Mouse (Mus musculus) liver, embryonic 16.5 days (tissue): ENCODE results near the gene Ssr2. TPM values are rescaled to one million over a fixed set of nuclear protein-coding genes. Genes with fewer than 3 reads are reported as not detected.

Source experiments
- ATAC-seq: fragments of 200-750 bp; cut with Nextera tagmentation; 2 replicates; pipeline ENCODE4 v1.8.0; 2017; ENCODE audit warnings: low read depth, mild to moderate bottlenecking, moderate number of reproducible peaks, moderate library complexity
- H3K27ac ChIP-seq: fragments of 300-500 bp; sonication (generic); 2 replicates; pipeline ENCODE4 v1.5.1; 2014; ENCODE audit warnings: mild to moderate bottlenecking, low read length
- H3K27me3 ChIP-seq: fragments of 300-500 bp; sonication (generic); 2 replicates; pipeline ENCODE4 v1.6.1; 2014; ENCODE audit warnings: low read depth, low read length, mixed read lengths; ENCODE audit not compliant: control insufficient read depth, insufficient read depth
- H3K36me3 ChIP-seq: fragments of 300-500 bp; sonication (generic); 2 replicates; pipeline ENCODE4 v1.6.1; 2014; ENCODE audit warnings: mild to moderate bottlenecking; ENCODE audit not compliant: control insufficient read depth, insufficient read depth
- H3K4me1 ChIP-seq: fragments of 300-500 bp; sonication (generic); 2 replicates; pipeline ENCODE4 v1.6.1; 2014; ENCODE audit warnings: low read depth, low read length, mixed read lengths; ENCODE audit not compliant: control insufficient read depth
- H3K4me2 ChIP-seq: fragments of 300-500 bp; sonication (generic); 2 replicates; pipeline ENCODE4 v1.6.1; 2014; ENCODE audit warnings: low read depth, low read length, mixed read lengths
- H3K4me3 ChIP-seq: fragments of 300-500 bp; sonication (generic); 2 replicates; pipeline ENCODE4 v1.5.1; 2014; ENCODE audit warnings: low read depth, mild to moderate bottlenecking, low read length
- H3K9ac ChIP-seq: fragments of 300-500 bp; sonication (generic); 2 replicates; pipeline ENCODE4 v1.6.1; 2014; ENCODE audit warnings: low read depth, low read length
- H3K9me3 ChIP-seq: fragments of 300-500 bp; sonication (generic); replicated peaks from 2 replicates; pipeline ENCODE4 v1.6.1; 2016; ENCODE audit warnings: low read length; ENCODE audit not compliant: control insufficient read depth
- WGBS: fragments of 180-500 bp; shearing (Covaris S2); extraction: QIAGEN DNeasy Blood & Tissue Kit; methylation state at CpG from one replicate; pipeline ENCODE4 v1.1.7; 2014; ENCODE audit not compliant: insufficient replicate concordance; 5-methylcytosine and 5-hydroxymethylcytosine counted together
- microRNA counts: library from miRNA; unstranded; fragments of <30 nt; microRNA quantifications from one replicate; lab custom pipeline; 2016
- microRNA-seq: library from miRNA; unstranded; fragments of <30 nt; microRNA quantifications from one replicate; pipeline ENCODE4, GENCODE M21; 2016
- polyA plus RNA-seq: library from polyadenylated mRNA; unstranded; fragments of >200 nt; fragmentation: Nextera tagmentation; extraction: Ambion mirVana; gene quantifications from 2 replicates; pipeline ENCODE4 v1.2.1, GENCODE M21; 2015

Ssr2 gene
- polyA plus RNA-seq, 1 experiment from 2014 or later, result 190 TPM

- Histone ChIP-seq H3K9ac (no peak overlapping the region), H3K27ac (no peak overlapping the region), H3K4me2 (no peak overlapping the region), H3K27me3 (no peaks in the 10 kb centered on the region), H3K4me1 (no peaks in the 10 kb centered on the region), H3K36me3 (peaks cover 27% of the 10 kb centered on the region), H3K9me3 (no peaks in the 10 kb centered on the region), H3K4me3 (no peak overlapping the region)
- WGBS, result 86% methylated on average over 8 of the region's 8 CpGs
- ATAC-seq, result no peak
Observed at GRCm38 (mm10) chr3:88636555-88636986, 60.9 kb downstream of the Ssr2 start.

GRCm38 (mm10) chr3:88637134-88637533 lies 61.5 kb downstream of the Ssr2 start:
- Histone ChIP-seq H3K9me3 (no peaks in the 10 kb centered on the region), H3K9ac (no peak overlapping the region), H3K27ac (no peak overlapping the region), H3K36me3 (peaks cover 27% of the 10 kb centered on the region), H3K4me1 (no peaks in the 10 kb centered on the region), H3K4me3 (no peak overlapping the region), H3K27me3 (no peaks in the 10 kb centered on the region), H3K4me2 (no peak overlapping the region)
- 74% methylated on average over 5 of the region's 5 CpGs for WGBS
- no peak for ATAC-seq

MicroRNAs within 50 kb of the gene (microRNA counts, 519-probe panel; counts per million panel counts)
- microRNA mmu-miR-1905 (lab: Ali Mortazavi, UCI), result 60.7 counts per million

Small RNA genes lying within 50 kb of the gene (microRNA-seq; reads per million reads assigned to microRNA genes)
- 0.98 reads per million for gene Mir1905

Other genes starting within 250 kb of the Ssr2 start
- gene Tmem79, start 239.7 kb upstream of the Ssr2 start, polyA plus RNA-seq, result 1.0 and 1.4 TPM in 2 replicates
- gene Smg5, start 239.6 kb upstream of the Ssr2 start, polyA plus RNA-seq, result 27.7 and 30.8 TPM in 2 replicates
- 5.9 and 7.0 TPM in 2 replicates for gene Paqr6, start 211.3 kb upstream of the Ssr2 start, polyA plus RNA-seq
- 0.15 and 0.69 TPM in 2 replicates for gene Bglap3, start 203.1 kb upstream of the Ssr2 start, polyA plus RNA-seq
- gene Bglap2, start 197.2 kb upstream of the Ssr2 start, polyA plus RNA-seq, result not detected in 2 replicates
- gene Bglap, start 191.4 kb upstream of the Ssr2 start, polyA plus RNA-seq, result not detected in 2 replicates
- gene Pmf1, start 165.5 kb upstream of the Ssr2 start, polyA plus RNA-seq, result 69.7 and 76.8 TPM in 2 replicates
- gene Slc25a44, start 150.7 kb upstream of the Ssr2 start, polyA plus RNA-seq, result 10.0 and 11.8 TPM in 2 replicates
- gene Sema4a, start 114.7 kb upstream of the Ssr2 start, polyA plus RNA-seq, result 27.0 and 29.1 TPM in 2 replicates
- 123 and 131 TPM in 2 replicates for gene Lmna, start 65.9 kb upstream of the Ssr2 start, polyA plus RNA-seq
- 0.44 and 0.53 TPM in 2 replicates for gene Mex3a, start 43.5 kb upstream of the Ssr2 start, polyA plus RNA-seq
- gene Rab25, start 27.6 kb upstream of the Ssr2 start, polyA plus RNA-seq, result 0.32 and 1.1 TPM in 2 replicates
- gene Lamtor2, start 22.8 kb upstream of the Ssr2 start, polyA plus RNA-seq, result 98.6 and 107 TPM in 2 replicates
- gene Ubqln4, start 22.1 kb upstream of the Ssr2 start, polyA plus RNA-seq, result 14.8 and 16.4 TPM in 2 replicates
- 16.4 and 20.0 TPM in 2 replicates for gene Arhgef2, start 30.1 kb downstream of the Ssr2 start, polyA plus RNA-seq
- gene Rxfp4, start 77.3 kb downstream of the Ssr2 start, polyA plus RNA-seq, result not detected in 2 replicates
- 22.0 and 24.5 TPM in 2 replicates for gene Khdc4, start 109.9 kb downstream of the Ssr2 start, polyA plus RNA-seq
- 32.9 and 33.8 TPM in 2 replicates for gene Rit1, start 141.0 kb downstream of the Ssr2 start, polyA plus RNA-seq
- gene Syt11, start 199.3 kb downstream of the Ssr2 start, polyA plus RNA-seq, result 0.42 and 0.54 TPM in 2 replicates